Mouse (Mus musculus): ENCODE measurements around the gene B4galnt4. TPM values are rescaled to one million over a fixed set of nuclear protein-coding genes. Genes with fewer than 3 reads are reported as not detected.

Gene B4galnt4
- polyA plus RNA-seq, 1 experiment from 2014 or later, result 19.5 TPM

- Histone ChIP-seq H3K4me2 (no peak overlapping the region), H3K36me3 (ENCODE audit: control insufficient read depth, insufficient read depth, low read length) (peaks cover 14% of the 10 kb centered on the region; the same call in 1 of the 2 replicates), H3K9ac (ENCODE audit: low read length) (no peak overlapping the region), H3K4me1 (ENCODE audit: control insufficient read depth, insufficient read depth, low read length) (peaks cover 11% of the 10 kb centered on the region), H3K27ac (ENCODE audit: low read depth, low read length) (no peak overlapping the region), H3K27me3 (ENCODE audit: control insufficient read depth, insufficient read depth, low read length) (no peaks in the 10 kb centered on the region), H3K4me3 (ENCODE audit: low read depth, low read length) (no peak overlapping the region), H3K9me3 (ENCODE audit: control insufficient read depth, low read length) (no peaks in the 10 kb centered on the region)
- DNase-seq (ENCODE audit: low spot score, missing footprints) (no peak), ATAC-seq (ENCODE audit: low FRiP score) (no peak)
- 89% methylated on average over 3 of the region's 3 CpGs for WGBS
These were observed 2.4 kb downstream of the B4galnt4 start for GRCm38 (mm10) chr7:141063353-141063752.

GRCm38 (mm10) chr7:141064175-141064574, 3.3 kb downstream of the B4galnt4 start:
- no peaks in the 10 kb centered on the region for H3K27me3 ChIP-seq (ENCODE audit: control insufficient read depth, insufficient read depth, low read length)
- ATAC-seq (ENCODE audit: low FRiP score), result no peak
- H3K27ac ChIP-seq (ENCODE audit: low read depth, low read length), result no peak overlapping the region
- no peak overlapping the region for H3K4me3 ChIP-seq (ENCODE audit: low read depth, low read length)
- H3K36me3 ChIP-seq (ENCODE audit: control insufficient read depth, insufficient read depth, low read length), result peaks cover 14% of the 10 kb centered on the region; the same call in 1 of the 2 replicates
- DNase-seq (ENCODE audit: low spot score, missing footprints), result no peak
- no peaks in the 10 kb centered on the region for H3K9me3 ChIP-seq (ENCODE audit: control insufficient read depth, low read length)
- WGBS, result 85% methylated on average over 7 of the region's 7 CpGs
- no peak overlapping the region for H3K4me2 ChIP-seq
- H3K9ac ChIP-seq (ENCODE audit: low read length), result no peak overlapping the region
- peaks cover 11% of the 10 kb centered on the region for H3K4me1 ChIP-seq (ENCODE audit: control insufficient read depth, insufficient read depth, low read length)

- H3K9me3 ChIP-seq (ENCODE audit: control insufficient read depth, low read length), result no peaks in the 10 kb centered on the region
- 91% methylated on average over 7 of the region's 7 CpGs for WGBS
- peaks cover 11% of the 10 kb centered on the region for H3K4me1 ChIP-seq (ENCODE audit: control insufficient read depth, insufficient read depth, low read length)
- no peak overlapping the region for H3K4me2 ChIP-seq
- ATAC-seq (ENCODE audit: low FRiP score) (no peak), DNase-seq (ENCODE audit: low spot score, missing footprints) (no peak)
- peaks cover 14% of the 10 kb centered on the region; the same call in 1 of the 2 replicates for H3K36me3 ChIP-seq (ENCODE audit: control insufficient read depth, insufficient read depth, low read length)
- no peaks in the 10 kb centered on the region for H3K27me3 ChIP-seq (ENCODE audit: control insufficient read depth, insufficient read depth, low read length)
- no peak overlapping the region for H3K9ac ChIP-seq (ENCODE audit: low read length)
- no peak overlapping the region for H3K4me3 ChIP-seq (ENCODE audit: low read depth, low read length)
- no peak overlapping the region for H3K27ac ChIP-seq (ENCODE audit: low read depth, low read length)
These were observed 3.7 kb downstream of the B4galnt4 start for GRCm38 (mm10) chr7:141064576-141064975.

GRCm38 (mm10) chr7:141068351-141068750, 7.4 kb downstream of the B4galnt4 start:
- peaks cover 14% of the 10 kb centered on the region; the same call in 1 of the 2 replicates for H3K36me3 ChIP-seq (ENCODE audit: control insufficient read depth, insufficient read depth, low read length)
- no peak for DNase-seq (ENCODE audit: low spot score, missing footprints)
- no peak overlapping the region for H3K4me2 ChIP-seq
- H3K27ac ChIP-seq (ENCODE audit: low read depth, low read length), result no peak overlapping the region
- H3K9ac ChIP-seq (ENCODE audit: low read length), result no peak overlapping the region
- H3K4me3 ChIP-seq (ENCODE audit: low read depth, low read length), result no peak overlapping the region
- no peaks in the 10 kb centered on the region for H3K9me3 ChIP-seq (ENCODE audit: control insufficient read depth, low read length)
- H3K27me3 ChIP-seq (ENCODE audit: control insufficient read depth, insufficient read depth, low read length), result peaks cover 17% of the 10 kb centered on the region
- WGBS, result 67% methylated on average over 19 of the region's 19 CpGs
- no peak for ATAC-seq (ENCODE audit: low FRiP score)
- H3K4me1 ChIP-seq (ENCODE audit: control insufficient read depth, insufficient read depth, low read length), result peaks cover 7% of the 10 kb centered on the region

GRCm38 (mm10) chr7:141070058-141070862, 9.4 kb downstream of the B4galnt4 start:
- WGBS, result 1% methylated on average over 51 of the region's 51 CpGs
- H3K4me2 ChIP-seq, result peak overlapping the region; percentile 53
- peaks cover 7% of the 10 kb centered on the region for H3K4me1 ChIP-seq (ENCODE audit: control insufficient read depth, insufficient read depth, low read length)
- ATAC-seq (ENCODE audit: low FRiP score), result peak; percentile 52
- H3K9me3 ChIP-seq (ENCODE audit: control insufficient read depth, low read length), result no peaks in the 10 kb centered on the region
- H3K27me3 ChIP-seq (ENCODE audit: control insufficient read depth, insufficient read depth, low read length), result peaks cover 17% of the 10 kb centered on the region
- no peak overlapping the region for H3K27ac ChIP-seq (ENCODE audit: low read depth, low read length)
- 0 out of 2 replicates have a peak, but pooled peaks cover 3% of the 10 kb centered on the region for H3K36me3 ChIP-seq (ENCODE audit: control insufficient read depth, insufficient read depth, low read length)
- peak overlapping the region; percentile 54 for H3K9ac ChIP-seq (ENCODE audit: low read length)
- peak; percentile 97 for DNase-seq (ENCODE audit: low spot score, missing footprints)
- H3K4me3 ChIP-seq (ENCODE audit: low read depth, low read length), result peak overlapping the region; percentile 28

GRCm38 (mm10) chr7:141072017-141072745, 11.3 kb downstream of the B4galnt4 start:
- Histone ChIP-seq H3K4me2 (no peak overlapping the region), H3K27me3 (ENCODE audit: control insufficient read depth, insufficient read depth, low read length) (peaks cover 17% of the 10 kb centered on the region), H3K4me1 (ENCODE audit: control insufficient read depth, insufficient read depth, low read length) (peaks cover 7% of the 10 kb centered on the region), H3K9ac (ENCODE audit: low read length) (no peak overlapping the region), H3K27ac (ENCODE audit: low read depth, low read length) (no peak overlapping the region), H3K36me3 (ENCODE audit: control insufficient read depth, insufficient read depth, low read length) (no peaks in the 10 kb centered on the region), H3K9me3 (ENCODE audit: control insufficient read depth, low read length) (no peaks in the 10 kb centered on the region), H3K4me3 (ENCODE audit: low read depth, low read length) (no peak overlapping the region)
- ATAC-seq (ENCODE audit: low FRiP score) (no peak), DNase-seq (ENCODE audit: low spot score, missing footprints) (no peak)
- 35% methylated on average over 23 of the region's 23 CpGs for WGBS

GRCm38 (mm10) chr7:141073782-141074181, 12.9 kb downstream of the B4galnt4 start:
- no peak overlapping the region for H3K9ac ChIP-seq (ENCODE audit: low read length)

GRCm38 (mm10) chr7:141077841-141078240, 16.9 kb downstream of the B4galnt4 start, which contains the start of gene Pkp3:
Gene Pkp3 (plus strand): TSS chr7:141078218.
- DNase-seq (ENCODE audit: low spot score, missing footprints), result no peak
- H3K4me1 ChIP-seq (ENCODE audit: control insufficient read depth, insufficient read depth, low read length), result no peaks in the 10 kb centered on the region
- no peaks in the 10 kb centered on the region; the same call in 1 of the 2 replicates for H3K27me3 ChIP-seq (ENCODE audit: control insufficient read depth, insufficient read depth, low read length)
- ATAC-seq (ENCODE audit: low FRiP score), result no peak
- no peak within 1 kb of the TSS for H3K27ac ChIP-seq (ENCODE audit: low read depth, low read length)
- H3K9me3 ChIP-seq (ENCODE audit: control insufficient read depth, low read length), result no peaks in the 10 kb centered on the region
- no peak within 1 kb of the TSS for H3K4me3 ChIP-seq (ENCODE audit: low read depth, low read length)
- no peaks in the 10 kb centered on the region for H3K36me3 ChIP-seq (ENCODE audit: control insufficient read depth, insufficient read depth, low read length)
- no peak within 1 kb of the TSS for H3K4me2 ChIP-seq
- 91% methylated on average over 15 of the region's 15 CpGs for WGBS
- H3K9ac ChIP-seq (ENCODE audit: low read length), result no peak within 1 kb of the TSS

More at GRCm38 (mm10) chr7:141073782-141074181, 12.9 kb downstream of the B4galnt4 start:
- Histone ChIP-seq H3K4me2 (no peak overlapping the region), H3K36me3 (ENCODE audit: control insufficient read depth, insufficient read depth, low read length) (no peaks in the 10 kb centered on the region), H3K4me3 (ENCODE audit: low read depth, low read length) (no peak overlapping the region), H3K27ac (ENCODE audit: low read depth, low read length) (no peak overlapping the region), H3K27me3 (ENCODE audit: control insufficient read depth, insufficient read depth, low read length) (peaks cover 17% of the 10 kb centered on the region), H3K4me1 (ENCODE audit: control insufficient read depth, insufficient read depth, low read length) (peaks cover 7% of the 10 kb centered on the region), H3K9me3 (ENCODE audit: control insufficient read depth, low read length) (no peaks in the 10 kb centered on the region)
- no peak for ATAC-seq (ENCODE audit: low FRiP score)
- 83% methylated on average over 4 of the region's 4 CpGs for WGBS
- DNase-seq (ENCODE audit: low spot score, missing footprints), result no peak

GRCm38 (mm10) chr7:141078876-141079275, 18.0 kb downstream of the B4galnt4 start:
- H3K36me3 ChIP-seq (ENCODE audit: control insufficient read depth, insufficient read depth, low read length), result no peaks in the 10 kb centered on the region
- H3K27ac ChIP-seq (ENCODE audit: low read depth, low read length), result no peak overlapping the region
- H3K4me2 ChIP-seq, result no peak overlapping the region
- H3K9ac ChIP-seq (ENCODE audit: low read length), result no peak overlapping the region
- no peaks in the 10 kb centered on the region for H3K9me3 ChIP-seq (ENCODE audit: control insufficient read depth, low read length)
- DNase-seq (ENCODE audit: low spot score, missing footprints) (no peak), ATAC-seq (ENCODE audit: low FRiP score) (no peak)
- no peak overlapping the region for H3K4me3 ChIP-seq (ENCODE audit: low read depth, low read length)
- no peaks in the 10 kb centered on the region; the same call in 1 of the 2 replicates for H3K27me3 ChIP-seq (ENCODE audit: control insufficient read depth, insufficient read depth, low read length)
- H3K4me1 ChIP-seq (ENCODE audit: control insufficient read depth, insufficient read depth, low read length), result no peaks in the 10 kb centered on the region
- WGBS, result 79% methylated on average over 4 of the region's 4 CpGs
